Mouse (Mus musculus): Measurements from ENCODE around the gene Itga3. TPM values are rescaled to one million over a fixed set of nuclear protein-coding genes. Genes with fewer than 3 reads are reported as not detected.

Gene Itga3
- total RNA-seq, 2 experiments from 2014 or later: 8.6 to 10.1 TPM

- DNase-seq: no peak
These were observed 20.2 kb upstream of the Itga3 start for GRCm38 (mm10) chr11:95096608-95097373.

- DNase-seq: no peak
These were observed 19.0 kb upstream of the Itga3 start for GRCm38 (mm10) chr11:95095596-95095995.

DNA sequence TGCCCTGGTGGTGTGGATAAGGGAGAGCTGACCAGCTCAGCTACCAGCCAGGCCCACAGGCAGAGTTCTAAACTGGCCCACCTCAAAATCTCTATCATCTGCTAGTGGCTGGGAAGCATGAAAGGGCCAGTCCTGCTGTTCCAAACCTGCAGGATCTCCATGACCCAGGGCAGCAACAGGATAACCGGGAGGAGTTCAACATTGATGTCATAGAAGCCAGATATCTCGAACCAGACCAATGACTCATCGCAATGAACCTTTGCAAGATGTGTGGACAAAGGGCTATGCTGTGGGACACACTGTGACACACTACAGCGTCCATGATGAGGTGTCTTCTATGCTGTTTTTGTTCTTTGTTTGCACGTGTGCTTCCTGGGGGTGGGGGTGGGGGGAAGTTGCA lies 16.5 kb upstream of the Itga3 start:
- DNase-seq: no peak

GRCm38 (mm10) chr11:95088857-95089779 lies 12.5 kb upstream of the Itga3 start:
- peak; percentile 71 to 87 for DNase-seq

GRCm38 (mm10) chr11:95088286-95088685 lies 11.7 kb upstream of the Itga3 start:
- DNase-seq: no peak

DNA sequence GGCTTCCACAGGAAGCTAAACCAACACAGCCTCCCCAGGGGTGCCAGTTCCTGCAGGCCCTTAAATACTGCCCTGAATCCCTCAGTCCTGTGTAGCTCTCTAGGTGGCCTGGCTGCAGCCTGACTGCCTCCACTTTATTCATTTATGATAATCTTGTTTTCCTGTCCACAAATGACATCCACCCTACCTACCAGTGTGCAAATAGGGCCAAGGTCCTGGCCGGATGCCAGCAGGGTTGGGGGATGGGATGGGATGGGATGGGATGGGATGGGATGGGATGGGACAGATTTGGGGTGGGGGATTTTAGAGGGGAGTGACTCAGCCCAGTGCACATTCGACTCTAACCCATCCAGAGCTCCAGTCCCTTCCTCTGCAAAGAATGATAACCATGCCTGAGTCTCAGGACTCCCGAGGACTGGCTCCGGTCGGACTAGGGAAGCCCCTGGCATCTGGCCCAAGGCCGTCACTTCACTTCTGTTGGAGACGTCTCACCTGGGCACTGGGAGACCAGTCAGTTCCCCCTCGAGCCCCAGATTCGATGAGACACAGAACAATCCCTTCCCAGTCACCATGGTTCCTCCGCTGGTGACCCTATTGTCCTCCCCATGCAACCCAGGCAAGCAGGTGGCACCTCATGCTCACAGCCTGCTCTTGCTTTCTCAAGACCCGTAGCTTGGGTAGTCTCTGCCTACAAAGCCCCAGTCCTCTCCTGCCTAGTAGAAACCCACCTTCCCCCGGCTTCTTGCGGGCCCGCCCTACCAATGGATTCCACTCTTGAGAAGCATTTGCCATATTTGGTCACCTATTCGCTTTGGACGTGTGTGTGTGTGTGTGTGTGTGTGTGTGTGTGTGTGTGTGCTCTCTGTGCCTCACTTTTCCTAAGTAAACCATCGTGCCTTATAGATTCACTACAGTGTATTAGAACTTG lies 11.0 kb upstream of the Itga3 start:
- no peak for DNase-seq

- DNase-seq: no peak
These were observed 9.6 kb upstream of the Itga3 start for GRCm38 (mm10) chr11:95086229-95086628.

DNA sequence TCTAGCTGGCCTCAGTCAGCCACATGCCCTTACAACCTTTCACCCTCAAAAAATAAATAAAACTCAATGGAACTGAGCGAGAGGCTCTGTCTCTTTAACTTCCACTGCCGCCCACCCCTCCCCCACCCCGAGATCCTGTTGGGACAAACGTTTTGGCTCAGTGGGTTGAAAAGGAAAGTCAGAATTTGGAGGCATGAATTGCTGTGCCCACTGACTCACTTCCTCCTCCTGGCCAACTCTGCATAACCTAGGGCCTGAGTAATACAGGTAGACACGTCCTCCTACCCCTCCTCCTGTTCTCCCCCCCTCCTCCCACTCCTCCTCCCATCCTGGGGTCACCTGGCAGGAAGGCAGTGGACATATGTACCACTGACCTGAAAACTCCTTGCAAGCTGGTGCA lies 9.1 kb upstream of the Itga3 start:
- no peak for DNase-seq

DNA sequence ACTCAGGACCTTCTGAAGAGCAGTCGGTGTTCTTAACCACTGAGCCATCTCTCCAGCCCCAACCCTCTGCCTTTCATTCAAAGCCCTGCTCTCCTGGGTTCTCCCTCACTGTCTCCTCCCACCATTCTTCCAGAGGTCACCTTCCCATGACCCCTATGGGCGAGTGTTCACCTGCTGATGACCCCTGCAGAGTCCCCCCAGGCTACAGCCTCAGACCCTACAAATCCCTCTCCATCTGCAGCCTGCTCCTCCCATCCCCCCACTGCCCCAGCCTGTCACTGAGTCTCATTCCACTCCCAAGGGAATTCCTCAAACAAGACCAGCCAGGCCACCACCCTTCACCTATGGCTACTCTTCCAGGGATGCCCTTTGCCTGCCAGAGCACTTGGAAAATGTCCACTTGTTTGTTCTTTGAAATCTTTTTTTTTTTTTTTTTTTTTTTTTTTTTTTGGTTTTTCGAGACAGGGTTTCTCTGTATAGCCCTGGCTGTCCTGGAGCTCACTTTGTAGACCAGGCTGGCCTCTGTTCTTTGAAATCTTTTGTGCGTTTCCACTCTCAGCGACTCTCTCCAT lies 8.3 kb upstream of the Itga3 start:
- no peak for DNase-seq

DNA sequence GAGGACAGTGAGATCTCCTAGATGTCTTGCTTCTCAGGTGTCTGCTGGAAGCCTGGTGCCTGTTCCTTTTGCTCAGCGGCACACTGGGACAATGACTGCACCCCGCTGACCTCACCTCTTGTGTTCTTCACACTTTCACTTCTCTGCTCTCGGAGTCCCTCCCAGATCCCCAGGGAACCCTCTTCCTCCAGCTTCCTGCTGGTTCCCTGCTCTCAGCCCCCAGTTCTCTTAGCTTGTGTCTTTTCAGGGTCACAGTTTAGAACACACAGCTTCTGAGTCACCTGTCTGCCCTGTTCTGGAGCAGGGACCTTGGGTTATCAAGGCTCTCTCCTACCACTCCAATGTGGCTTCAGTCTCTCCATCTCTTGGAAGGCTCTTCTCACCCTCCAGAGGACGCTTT lies 7.6 kb upstream of the Itga3 start:
- DNase-seq: no peak

DNA sequence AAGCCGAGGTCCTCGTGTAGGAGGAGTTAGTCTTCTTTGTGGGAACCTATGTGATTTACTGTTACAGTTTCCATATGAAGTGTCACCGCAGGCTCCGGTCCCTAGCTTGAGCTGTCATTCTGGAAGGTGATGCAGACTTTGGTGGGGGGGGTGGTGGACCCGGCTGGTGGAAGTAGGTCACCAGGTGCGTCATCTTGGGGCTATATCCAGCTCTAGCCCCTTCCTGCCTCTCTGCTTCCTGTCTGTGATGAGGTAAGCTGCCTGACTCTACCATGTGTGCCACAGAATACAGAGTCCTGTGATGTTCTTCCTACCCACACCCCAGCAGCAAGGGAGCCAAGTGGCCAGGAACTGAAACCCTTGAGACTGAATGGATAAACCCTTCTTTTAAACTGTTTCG lies 6.3 kb upstream of the Itga3 start:
- no peak for DNase-seq

DNA sequence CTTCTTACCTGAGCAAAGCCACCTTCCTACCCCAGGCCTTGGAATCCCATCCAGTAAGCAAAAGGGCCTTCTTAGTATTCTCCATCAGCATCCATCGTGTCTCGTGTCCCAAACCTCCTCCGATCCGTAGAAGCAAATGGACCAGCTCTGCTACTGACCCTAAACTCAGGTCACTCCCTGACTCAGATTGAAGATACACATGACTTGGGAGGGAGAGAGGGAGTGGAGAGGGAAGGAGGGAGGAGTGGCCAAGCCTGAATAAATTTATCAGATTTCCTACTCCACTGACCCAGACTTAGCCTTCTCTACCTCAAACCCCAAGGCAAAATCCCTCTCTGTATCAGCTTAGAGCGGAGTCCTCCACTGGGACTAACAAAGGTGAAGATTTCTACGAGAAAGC lies 4.2 kb upstream of the Itga3 start:
- DNase-seq: no peak

DNA sequence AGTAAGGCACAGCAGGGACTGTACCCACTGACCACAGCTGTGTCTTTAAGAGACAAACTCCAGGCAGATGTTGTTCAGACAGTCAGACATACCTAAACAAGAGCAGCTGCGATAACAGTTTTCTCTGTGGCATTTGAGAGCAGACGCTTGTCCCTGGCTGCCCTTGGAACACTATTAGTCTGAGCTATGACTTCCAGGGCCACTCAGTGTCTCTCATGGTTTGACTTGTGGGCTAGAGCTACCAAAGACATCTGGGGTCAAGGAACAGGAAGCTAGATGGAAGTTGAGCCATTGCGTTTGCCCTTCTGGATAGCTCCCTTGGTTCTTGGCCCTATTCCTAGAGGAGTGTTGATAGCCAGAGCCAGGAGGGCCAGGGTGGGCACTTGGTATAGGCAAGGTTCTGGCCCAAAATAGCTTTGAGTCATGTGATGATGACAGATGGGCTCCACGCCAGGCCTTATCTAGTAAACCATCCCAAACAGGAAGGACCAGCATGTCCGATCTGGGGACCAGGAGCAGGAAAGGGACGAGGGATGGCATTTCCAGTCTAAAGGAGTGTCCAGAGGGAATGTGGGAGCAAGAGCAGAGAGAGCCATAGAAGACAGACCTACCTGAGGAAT lies 2.8 kb upstream of the Itga3 start:
- no peak for DNase-seq

DNA sequence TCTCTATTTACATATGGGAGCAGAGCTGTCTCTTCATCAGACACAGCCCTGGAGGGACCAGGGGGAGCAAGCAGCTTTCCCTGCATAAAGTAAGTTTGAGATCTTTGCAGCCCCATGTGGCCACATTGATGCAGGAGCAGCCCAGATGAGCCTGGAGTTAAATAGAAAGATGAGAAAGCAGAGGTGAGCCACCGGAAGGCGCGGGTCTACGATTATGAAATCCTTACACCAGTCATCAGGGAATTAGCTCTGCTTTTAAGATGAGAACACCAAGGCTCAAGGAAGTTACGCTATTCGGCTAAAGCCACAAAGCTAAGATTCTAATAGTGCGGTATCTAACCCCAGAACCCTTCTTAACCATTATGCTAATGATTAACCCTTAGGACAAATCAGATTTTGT lies 1.4 kb upstream of the Itga3 start:
- no peak for DNase-seq

- DNase-seq: peak; percentile 59 to 74
These were observed 513 bp downstream of the Itga3 start for GRCm38 (mm10) chr11:95076041-95076535.

DNA sequence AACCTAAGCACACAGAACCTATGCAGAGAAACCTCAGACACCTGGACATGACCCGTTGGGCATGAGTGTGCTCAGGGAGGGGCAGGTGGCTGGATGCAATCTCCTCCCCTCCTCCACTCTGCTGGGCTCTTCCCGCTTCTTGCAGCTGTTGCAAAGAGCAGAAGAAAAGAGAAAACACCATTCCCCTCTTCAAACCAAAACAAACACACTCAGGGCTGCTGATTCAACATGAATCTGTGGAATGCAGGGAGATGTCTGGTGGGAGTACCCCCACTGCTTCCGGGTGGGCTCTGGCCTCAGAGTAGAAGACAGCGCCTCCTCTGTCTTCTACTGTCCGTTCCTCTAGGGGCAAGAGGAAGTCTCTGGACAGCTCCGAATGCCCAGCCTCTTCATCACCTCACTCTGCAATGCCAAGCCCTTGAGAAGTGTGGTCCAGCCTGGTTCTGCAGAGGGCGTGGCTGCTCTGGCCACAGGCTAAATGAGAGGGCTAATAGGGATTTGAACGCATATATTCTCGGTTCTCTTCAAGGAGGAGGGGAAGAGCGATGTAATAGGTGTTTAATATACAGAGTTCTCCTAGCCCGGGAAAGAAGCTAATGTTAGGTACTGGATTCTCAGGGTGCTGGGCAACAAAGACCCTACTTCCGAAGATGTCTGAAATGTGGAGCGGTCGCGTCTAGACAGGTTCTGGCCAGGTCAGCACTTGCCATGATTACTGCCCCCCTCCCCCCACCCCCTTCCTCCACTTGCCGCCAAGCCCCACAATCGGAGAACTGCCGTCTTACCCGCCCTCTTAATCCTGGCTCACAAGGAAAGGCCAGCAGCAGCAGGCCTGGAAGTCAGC lies 1.2 kb downstream of the Itga3 start:
- DNase-seq: no peak

GRCm38 (mm10) chr11:95074694-95075093 lies 1.9 kb downstream of the Itga3 start:
- no peak for DNase-seq

GRCm38 (mm10) chr11:95073835-95074234 lies 2.8 kb downstream of the Itga3 start:
- peak in 1 of 2 experiments; percentile 51 for DNase-seq

GRCm38 (mm10) chr11:95072804-95073203 lies 3.8 kb downstream of the Itga3 start:
- DNase-seq: peak in 1 of 2 experiments; percentile 42

DNA sequence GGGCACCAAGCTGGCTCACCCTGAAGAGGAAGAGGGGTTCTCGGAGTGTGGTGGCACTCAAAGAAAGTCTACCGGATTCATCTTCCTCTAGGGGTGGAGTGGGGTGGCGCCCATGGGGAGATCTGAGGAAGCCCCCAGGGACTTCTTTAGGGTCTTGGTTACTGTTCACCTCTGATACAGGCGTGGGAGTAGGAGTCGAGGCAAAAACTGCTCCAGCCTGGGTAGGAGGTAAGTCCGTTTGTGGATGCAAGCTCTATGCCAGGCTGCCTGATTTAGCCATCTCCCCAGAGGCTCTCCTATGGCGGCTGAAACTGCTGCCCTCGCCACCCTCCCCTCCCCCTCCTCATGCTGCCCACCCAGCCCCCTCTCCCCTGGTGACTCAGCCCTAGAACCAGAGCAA lies 4.5 kb downstream of the Itga3 start:
- DNase-seq: no peak
